Mouse (Mus musculus) testis, adult 2 months (tissue): ENCODE data around the gene Gosr2.

Experiments used
- CTCF ChIP-seq: fragments of 200-500 bp; IDR thresholded peaks from 2 replicates; pipeline ENCODE4 v1.5.1; 2012; ENCODE audit warnings: low read depth, mild to moderate bottlenecking, inconsistent platforms, low read length, moderate library complexity; ENCODE audit not compliant: control insufficient read depth, insufficient read depth, insufficient replicate concordance
- POLR2A ChIP-seq: fragments of 200-500 bp; IDR thresholded peaks from 2 replicates; pipeline ENCODE4 v1.6.1; 2012; ENCODE audit warnings: low read depth, mild to moderate bottlenecking, inconsistent platforms, low read length, moderate library complexity; ENCODE audit not compliant: control insufficient read depth

- TF ChIP-seq CTCF (no peak), POLR2A (no peak)
These were observed 36.8 kb upstream of the Gosr2 start for GRCm38 (mm10) chr11:103734411-103735045.
